Mouse (Mus musculus) gastrocnemius, postnatal 25 days (tissue): ENCODE measurements at regions not wholly inside any gene's neighbourhood (a gene's known extent, or its start where the extent isn't known, plus 50 kb on each side); places are given as distances from the start of the nearest gene placed in this dataset.

Experiments used
- DNase-seq: peaks from one replicate; pipeline ENCODE4 v3.0.0; 2022

DNA sequence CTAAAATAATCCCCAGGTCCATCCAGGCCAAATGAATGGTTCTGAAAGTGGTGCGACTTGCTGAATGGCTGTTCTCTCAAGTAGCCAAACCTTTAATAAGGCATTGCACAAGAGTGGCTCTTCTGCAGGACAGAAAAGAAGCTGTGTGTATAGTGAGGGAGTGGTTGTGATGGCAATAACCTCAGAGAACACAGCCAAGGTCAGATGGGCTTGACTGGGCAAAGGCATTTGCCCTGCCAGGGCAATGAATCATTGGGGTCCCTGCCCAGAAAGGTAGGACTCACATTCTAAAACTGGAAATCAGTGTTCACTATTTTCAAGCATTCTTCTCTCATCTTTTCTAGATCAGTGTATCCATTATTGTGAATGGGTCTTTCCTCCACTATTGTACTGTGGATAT lies 295.4 kb upstream of the Usp25 start:
- DNase-seq, result no peak

DNA sequence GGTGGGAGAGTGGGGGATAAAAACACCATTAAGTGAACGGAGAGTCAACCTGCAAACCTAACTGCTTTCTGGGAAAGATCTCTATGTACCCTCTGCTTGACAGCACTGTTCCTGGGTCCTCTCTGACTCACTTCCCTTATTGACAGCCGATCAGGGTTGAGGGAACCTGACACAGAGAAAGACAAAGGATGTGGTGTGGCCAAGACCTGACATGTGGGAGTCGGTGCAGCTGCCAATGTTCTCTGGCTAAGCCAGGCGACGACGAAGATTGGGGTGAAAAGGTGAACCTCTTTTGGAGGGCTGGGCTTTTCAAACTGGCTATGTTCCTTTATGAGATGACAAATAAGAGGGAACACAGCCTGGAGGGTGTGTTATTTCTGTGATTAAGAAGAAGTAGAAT lies 318.6 kb upstream of the Usp25 start:
- DNase-seq, result no peak

DNA sequence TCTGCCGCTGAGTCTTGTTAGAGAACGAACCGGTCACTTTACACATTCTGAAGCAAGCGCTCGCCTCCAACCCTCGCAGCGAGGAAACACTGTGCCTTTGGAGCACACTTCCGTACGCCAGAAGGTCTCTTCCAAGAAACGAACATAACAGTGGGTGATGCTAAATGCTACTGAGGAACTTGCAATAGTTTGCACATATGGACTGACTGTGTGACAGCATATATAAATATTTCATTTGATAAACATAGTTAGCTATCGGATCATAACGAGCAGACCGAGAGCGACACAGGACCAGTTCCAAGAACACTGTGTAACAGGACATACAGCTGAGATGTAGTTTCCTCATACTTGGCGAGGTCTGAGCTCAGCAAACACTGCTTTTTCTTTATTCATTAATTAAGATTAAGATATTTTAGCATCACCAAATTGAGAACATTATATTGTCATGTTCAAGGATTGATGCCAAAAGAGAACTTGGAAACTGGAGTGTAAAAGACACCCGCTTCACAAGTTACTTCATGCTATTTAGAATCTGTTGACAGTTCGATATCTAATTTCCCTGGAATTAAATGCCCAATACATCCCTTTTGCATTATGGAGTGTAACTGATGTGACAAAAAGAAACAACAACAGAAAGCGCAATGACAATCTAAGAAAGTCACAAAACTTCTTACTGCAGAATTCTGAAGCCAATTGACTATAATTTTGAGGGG lies 314.3 kb upstream of the Nrip1 start:
- no peak for DNase-seq

DNA sequence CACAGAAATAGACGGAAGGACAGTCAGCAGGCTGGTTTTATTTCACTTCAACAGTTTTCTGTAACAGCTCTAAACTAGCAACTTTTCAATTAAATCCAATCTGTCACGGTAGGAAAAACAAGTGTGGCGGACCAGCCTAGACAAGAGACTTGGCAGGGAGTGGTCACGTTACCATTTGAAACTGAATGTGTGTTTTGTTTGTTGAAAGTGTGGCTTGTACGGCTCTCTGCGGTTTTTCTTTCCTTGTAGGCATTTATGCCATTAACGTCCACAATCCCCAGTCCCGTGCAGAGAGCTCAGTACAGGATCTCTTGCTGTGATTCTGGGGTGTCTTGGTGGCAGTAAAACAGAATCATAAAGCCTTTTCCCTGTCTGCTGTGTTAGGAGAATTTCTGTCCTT lies 311.9 kb upstream of the Nrip1 start:
- DNase-seq, result no peak

GRCm38 (mm10) chr16:76680061-76680911 lies 306.7 kb upstream of the Nrip1 start:
- DNase-seq, result no peak

DNA sequence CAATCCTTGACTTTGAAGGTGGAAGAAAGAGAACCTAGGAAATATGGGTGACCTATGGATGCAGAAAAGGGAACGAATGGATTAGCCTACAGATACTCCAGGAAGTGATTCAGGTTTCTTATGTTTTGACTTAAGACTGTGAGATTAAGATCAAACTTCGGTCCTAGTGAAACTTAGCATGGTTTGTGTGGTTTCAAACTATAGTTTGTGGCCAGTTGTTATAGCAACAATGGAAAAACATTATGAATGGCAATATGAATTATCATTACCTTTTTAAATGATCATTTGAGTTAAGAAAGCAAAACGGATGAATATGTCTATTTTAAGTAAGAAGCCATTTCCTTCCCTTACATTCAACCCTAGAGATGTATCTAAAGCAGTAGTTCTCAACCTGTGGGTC lies 305.3 kb upstream of the Nrip1 start:
- DNase-seq, result no peak

- no peak for DNase-seq
Observed at GRCm38 (mm10) chr16:76669795-76670194, 296.2 kb upstream of the Nrip1 start.

DNA sequence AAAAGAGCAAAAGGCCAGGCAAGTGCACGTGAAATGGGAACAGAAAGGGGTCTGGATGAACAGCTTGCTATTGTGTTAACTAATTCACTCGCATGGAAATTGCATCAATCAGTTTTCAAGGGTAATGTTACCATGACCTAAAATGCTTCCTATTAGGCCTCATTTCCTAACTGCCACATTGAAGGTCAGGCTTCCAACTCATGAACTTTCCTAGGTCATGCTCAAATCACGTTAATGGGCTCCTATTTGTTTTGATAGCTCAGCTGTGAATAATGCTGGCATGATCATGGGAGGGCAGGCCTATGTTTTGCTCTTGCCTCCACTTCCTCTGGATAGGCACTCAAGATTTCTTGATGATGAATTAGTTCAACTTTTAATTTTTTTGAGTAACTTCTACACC lies 293.4 kb upstream of the Nrip1 start:
- DNase-seq, result no peak

DNA sequence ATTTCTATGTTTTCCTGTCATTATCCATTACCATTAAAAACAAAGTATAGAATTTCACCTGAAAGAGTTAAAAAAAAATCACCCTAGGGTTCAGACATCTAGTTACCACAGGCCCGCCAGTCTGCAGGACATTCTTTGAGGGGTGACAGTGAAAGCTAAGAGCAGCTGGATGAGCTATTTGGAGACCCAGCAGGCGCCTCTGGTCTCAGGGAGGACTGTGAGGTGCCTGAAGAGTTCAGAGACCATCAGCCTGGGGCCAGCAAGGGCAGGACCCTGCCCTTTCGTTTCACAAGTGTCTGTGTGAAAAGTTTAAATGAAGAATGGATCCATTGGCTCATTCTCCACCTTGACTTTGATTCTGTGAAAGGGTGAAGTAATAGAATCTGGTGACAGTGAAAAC lies 281.5 kb upstream of the Nrip1 start:
- DNase-seq, result no peak

DNA sequence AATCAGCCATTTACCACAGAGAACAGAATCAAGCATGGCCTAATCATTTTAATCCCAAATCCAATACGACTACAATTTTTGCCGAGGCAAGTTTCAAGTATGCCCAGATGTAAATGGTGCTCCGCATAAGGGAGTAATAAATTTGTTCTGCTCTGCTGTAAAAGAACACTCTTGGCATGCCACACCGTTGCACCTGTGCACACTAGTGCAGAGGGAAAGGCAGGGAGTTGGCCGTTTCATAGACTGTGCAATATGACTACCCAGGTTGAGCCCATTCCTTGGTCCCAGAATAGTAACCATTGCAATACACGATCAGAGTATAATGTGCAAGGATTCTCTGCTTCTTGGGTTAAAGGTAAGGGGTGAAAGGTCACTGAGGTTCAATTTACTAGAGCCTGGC lies 270.7 kb upstream of the Nrip1 start:
- peak; percentile 49 for DNase-seq

DNA sequence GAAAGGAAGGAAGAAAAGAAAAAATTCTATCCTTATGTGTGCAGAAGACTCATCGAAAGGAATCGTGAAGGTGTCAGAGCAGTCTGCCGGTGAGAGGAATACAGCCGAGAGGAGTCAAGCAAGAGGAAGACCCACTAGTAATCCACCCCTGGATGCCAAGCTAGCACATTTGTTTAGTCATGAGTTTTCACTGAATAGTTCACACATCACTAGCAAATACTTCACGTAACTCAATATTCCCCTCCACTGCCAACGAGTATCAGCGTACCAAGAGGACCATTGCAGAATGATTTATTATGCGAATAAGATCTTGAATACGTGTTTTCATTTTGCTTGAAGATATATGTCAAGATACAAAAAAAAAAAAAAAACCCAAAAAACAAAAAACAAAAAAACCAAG lies 270.2 kb upstream of the Nrip1 start:
- peak; percentile 15 for DNase-seq

- no peak for DNase-seq
Observed at GRCm38 (mm10) chr16:76635169-76635568, 261.5 kb upstream of the Nrip1 start.

GRCm38 (mm10) chr16:76634196-76634698 lies 260.6 kb upstream of the Nrip1 start:
- no peak for DNase-seq

GRCm38 (mm10) chr16:76626142-76626541 lies 252.5 kb upstream of the Nrip1 start:
- DNase-seq, result no peak

GRCm38 (mm10) chr16:76621715-76622114 lies 248.1 kb upstream of the Nrip1 start:
- DNase-seq, result no peak

GRCm38 (mm10) chr16:76618295-76618694 lies 244.7 kb upstream of the Nrip1 start:
- peak; percentile 7 for DNase-seq

DNA sequence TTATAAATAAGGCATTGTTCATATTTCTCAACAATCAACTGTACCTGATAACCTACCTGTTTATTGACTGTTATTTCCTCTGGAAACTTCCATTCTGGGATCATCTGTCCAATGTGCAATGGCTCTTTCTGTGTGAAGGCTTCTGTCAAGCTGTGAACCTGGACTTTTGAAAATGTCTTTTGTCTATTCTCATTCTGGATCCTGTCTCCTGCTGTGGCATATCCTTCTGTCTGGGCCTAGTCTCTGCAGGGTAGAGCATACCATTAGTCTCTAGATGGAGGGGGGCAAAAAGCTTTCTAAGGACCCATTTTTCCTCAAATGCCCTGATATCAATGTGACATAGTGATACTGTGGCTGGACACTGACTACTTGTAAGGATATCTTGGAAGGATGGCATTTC lies 237.4 kb upstream of the Nrip1 start:
- DNase-seq, result no peak

DNA sequence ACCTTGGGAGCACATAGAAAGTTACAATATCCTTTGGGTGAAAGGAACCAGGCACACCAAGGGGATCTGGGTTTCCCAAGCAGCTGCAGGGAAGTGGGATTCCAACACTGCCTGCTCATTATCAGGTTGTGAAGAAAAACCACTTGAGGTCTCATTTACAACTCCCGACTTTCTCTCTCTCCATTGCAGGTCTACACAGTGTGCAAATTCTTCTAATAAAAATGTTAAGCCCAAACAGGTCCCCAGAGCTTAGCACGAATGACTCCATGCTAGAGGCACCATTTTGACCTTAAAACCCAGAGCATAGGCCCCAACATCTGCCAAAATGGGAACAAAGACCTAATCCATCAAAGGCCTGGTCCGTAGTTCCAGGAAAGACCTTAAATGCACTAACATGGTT lies 231.3 kb upstream of the Nrip1 start:
- no peak for DNase-seq

DNA sequence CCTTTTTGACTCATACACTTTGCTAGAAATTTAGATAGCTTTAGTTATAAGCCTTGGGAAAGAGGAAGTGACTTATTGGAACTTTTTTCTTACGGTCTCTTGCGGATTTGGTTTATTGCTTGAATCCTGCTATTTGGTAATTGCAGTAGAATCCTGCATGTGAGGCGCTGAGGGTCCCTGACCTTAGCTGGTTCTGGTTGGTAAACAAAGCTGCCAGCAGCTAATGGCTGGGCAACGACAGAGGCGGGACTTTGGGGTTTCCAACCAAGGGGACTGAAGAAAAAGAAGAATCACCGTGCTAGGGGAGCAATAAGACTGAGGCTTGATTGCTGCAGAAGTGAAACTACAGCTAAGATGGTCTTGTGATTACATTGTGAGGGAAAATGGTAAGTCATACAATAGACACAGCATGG lies 230.2 kb upstream of the Nrip1 start:
- no peak for DNase-seq

DNA sequence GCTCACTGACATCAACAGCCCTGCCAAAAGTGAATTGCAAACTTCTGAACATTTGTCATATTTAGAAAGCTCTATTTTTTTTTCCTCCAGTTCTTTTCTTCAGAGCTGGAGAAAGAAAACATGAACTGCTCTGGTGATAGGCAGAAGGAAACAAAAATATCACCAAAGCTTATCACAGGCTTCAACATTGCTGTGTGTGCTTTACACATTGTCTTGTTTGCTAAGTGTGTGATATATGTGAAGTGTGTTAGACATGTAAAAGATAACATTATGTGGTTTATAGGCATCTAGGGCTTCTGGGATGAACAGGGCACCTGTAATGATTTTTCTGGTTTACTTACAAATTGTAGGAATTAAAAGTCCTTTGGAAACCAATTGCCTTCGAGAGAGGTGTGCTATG lies 229.8 kb upstream of the Nrip1 start:
- DNase-seq, result no peak

DNA sequence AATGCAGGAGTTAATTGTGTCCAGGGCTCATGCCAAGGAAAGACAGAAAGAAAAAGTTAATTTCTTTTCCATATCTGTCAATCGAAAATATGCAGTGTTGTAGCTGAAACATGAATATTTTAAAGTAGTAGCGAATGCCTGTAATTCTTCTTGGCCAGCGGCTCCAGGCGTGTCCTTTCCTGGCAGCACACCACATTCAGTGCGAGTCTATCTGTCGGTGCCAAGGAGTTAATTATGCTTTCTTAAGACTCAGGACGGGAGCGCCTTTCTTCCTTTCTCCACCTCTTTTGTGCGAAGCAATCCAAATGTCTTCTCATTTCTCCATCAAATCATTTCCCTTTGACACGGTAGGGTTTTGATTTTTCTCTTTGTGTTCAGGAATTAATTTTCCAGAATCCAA lies 226.5 kb upstream of the Nrip1 start:
- peak; percentile 35 for DNase-seq

GRCm38 (mm10) chr16:76591956-76592768 lies 218.5 kb upstream of the Nrip1 start:
- no peak for DNase-seq

GRCm38 (mm10) chr16:76589791-76590190 lies 216.2 kb upstream of the Nrip1 start:
- DNase-seq, result no peak
